Mouse (Mus musculus): ENCODE data around the gene Cul9. TPM values are rescaled to one million over a fixed set of nuclear protein-coding genes. Genes with fewer than 3 reads are reported as not detected.
"Not testable (repeated sequence)": the region's sequence is repeated elsewhere in the genome, so short reads cannot be mapped to it uniquely, and the experiment has no call there.

Gene Cul9
- polyA plus RNA-seq, 1 experiment, result 20.5 TPM

GRCm38 (mm10) chr17:46503847-46504638 lies 42.1 kb downstream of the Cul9 start:
- H3K36me3 ChIP-seq (ENCODE audit: control insufficient read depth, insufficient read depth, low read length), result no peaks in the 10 kb centered on the region; the same call in 1 of the 2 replicates
- H3K27me3 ChIP-seq (ENCODE audit: control insufficient read depth, insufficient read depth, low read length), result no peaks in the 10 kb centered on the region
- no peak for TF ChIP-seq POLR2A (IDR thresholded peaks at IDR 0.05; ENCODE audit: control insufficient read depth, low read depth, low read length)
- H3K4me3 ChIP-seq (ENCODE audit: control insufficient read depth, low read depth, low read length), result no peak overlapping the region
- H3K27ac ChIP-seq (ENCODE audit: control insufficient read depth, insufficient read depth, low read depth, low read length), result no peak overlapping the region
- H3K4me1 ChIP-seq (ENCODE audit: control insufficient read depth, insufficient read depth, low read length), result no peaks in the 10 kb centered on the region

GRCm38 (mm10) chr17:46502775-46503174 lies 43.4 kb downstream of the Cul9 start:
- no peaks in the 10 kb centered on the region; the same call in 1 of the 2 replicates for H3K36me3 ChIP-seq (ENCODE audit: control insufficient read depth, insufficient read depth, low read length)
- no peak overlapping the region for H3K27ac ChIP-seq (ENCODE audit: control insufficient read depth, insufficient read depth, low read depth, low read length)
- no peaks in the 10 kb centered on the region; the same call in 1 of the 2 replicates for H3K4me1 ChIP-seq (ENCODE audit: control insufficient read depth, insufficient read depth, low read length)
- H3K4me3 ChIP-seq (ENCODE audit: control insufficient read depth, low read depth, low read length), result no peak overlapping the region
- H3K27me3 ChIP-seq (ENCODE audit: control insufficient read depth, insufficient read depth, low read length), result no peaks in the 10 kb centered on the region
- no peak for TF ChIP-seq CTCF (IDR thresholded peaks at IDR 0.05; ENCODE audit: control insufficient read depth, insufficient read depth, insufficient replicate concordance, low read depth, low read length)
- TF ChIP-seq POLR2A (IDR thresholded peaks at IDR 0.05; ENCODE audit: control insufficient read depth, low read depth, low read length), result no peak

GRCm38 (mm10) chr17:46497956-46498355 lies 48.2 kb downstream of the Cul9 start:
- Histone ChIP-seq H3K36me3 (ENCODE audit: control insufficient read depth, insufficient read depth, low read length) (no peaks in the 10 kb centered on the region; the same call in 1 of the 2 replicates), H3K4me1 (ENCODE audit: control insufficient read depth, insufficient read depth, low read length) (peaks cover 7% of the 10 kb centered on the region), H3K27me3 (ENCODE audit: control insufficient read depth, insufficient read depth, low read length) (no peaks in the 10 kb centered on the region), H3K4me3 (ENCODE audit: control insufficient read depth, low read depth, low read length) (no peak overlapping the region), H3K27ac (ENCODE audit: control insufficient read depth, insufficient read depth, low read depth, low read length) (no peak overlapping the region)
- no peak for TF ChIP-seq POLR2A (IDR thresholded peaks at IDR 0.05; ENCODE audit: control insufficient read depth, low read depth, low read length)
- TF ChIP-seq CTCF (IDR thresholded peaks at IDR 0.05; ENCODE audit: control insufficient read depth, insufficient read depth, insufficient replicate concordance, low read depth, low read length), result no peak

DNA sequence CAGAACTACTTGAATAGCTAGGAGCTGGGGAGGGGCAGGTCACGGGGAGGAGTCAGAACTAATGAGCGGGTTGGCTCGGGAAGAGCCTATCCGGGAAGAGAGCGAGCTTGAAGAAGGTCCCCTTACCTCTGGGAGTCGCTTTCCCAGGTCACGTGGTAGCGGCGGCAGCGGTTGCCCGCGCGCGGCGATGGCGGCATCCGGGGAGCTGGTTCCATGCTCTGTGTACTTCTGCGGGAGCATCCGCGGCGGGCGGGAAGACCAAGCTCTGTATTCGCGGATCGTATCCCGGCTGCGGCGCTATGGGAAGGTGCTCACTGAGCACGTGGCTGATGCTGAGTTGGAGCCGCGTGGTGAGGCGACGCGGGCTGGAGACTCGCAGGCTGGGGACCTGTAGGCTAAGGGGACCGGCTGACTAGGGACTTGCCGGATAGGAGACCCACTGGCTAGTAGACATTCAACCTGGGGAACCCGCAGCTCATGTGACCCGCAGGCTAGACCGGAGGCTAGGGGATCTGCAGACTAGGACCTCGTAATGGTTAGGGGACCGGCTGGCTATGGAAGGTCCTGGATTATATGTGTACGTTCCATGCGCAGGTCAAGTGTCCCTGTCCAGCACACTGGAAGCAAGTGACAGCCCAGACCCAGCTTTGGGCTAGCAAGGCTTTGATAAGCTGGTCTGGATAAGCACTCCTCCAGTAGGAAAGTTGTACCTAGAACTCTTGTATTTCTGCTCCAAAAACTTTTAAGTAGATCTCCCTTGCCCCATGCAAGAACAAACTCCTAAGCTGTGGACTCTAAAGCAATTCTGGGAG lies 49.4 kb downstream of the Cul9 start, which contains the start of gene Dnph1:
Dnph1 (plus strand) TSS at position 89 of the 812 bp plus-strand sequence.
- Histone ChIP-seq H3K27ac (ENCODE audit: control insufficient read depth, insufficient read depth, low read depth, low read length) (peak within 1 kb of the TSS; percentile 89), H3K36me3 (ENCODE audit: control insufficient read depth, insufficient read depth, low read length) (no peaks in the 10 kb centered on the region; the same call in 1 of the 2 replicates), H3K4me1 (ENCODE audit: control insufficient read depth, insufficient read depth, low read length) (peaks cover 7% of the 10 kb centered on the region), H3K27me3 (ENCODE audit: control insufficient read depth, insufficient read depth, low read length) (no peaks in the 10 kb centered on the region), H3K4me3 (ENCODE audit: control insufficient read depth, low read depth, low read length) (peak within 1 kb of the TSS; percentile 95)
- TF ChIP-seq CTCF (IDR thresholded peaks at IDR 0.05; ENCODE audit: control insufficient read depth, insufficient read depth, insufficient replicate concordance, low read depth, low read length) (no peak), POLR2A (IDR thresholded peaks at IDR 0.05; ENCODE audit: control insufficient read depth, low read depth, low read length) (peak; percentile 47)

DNA sequence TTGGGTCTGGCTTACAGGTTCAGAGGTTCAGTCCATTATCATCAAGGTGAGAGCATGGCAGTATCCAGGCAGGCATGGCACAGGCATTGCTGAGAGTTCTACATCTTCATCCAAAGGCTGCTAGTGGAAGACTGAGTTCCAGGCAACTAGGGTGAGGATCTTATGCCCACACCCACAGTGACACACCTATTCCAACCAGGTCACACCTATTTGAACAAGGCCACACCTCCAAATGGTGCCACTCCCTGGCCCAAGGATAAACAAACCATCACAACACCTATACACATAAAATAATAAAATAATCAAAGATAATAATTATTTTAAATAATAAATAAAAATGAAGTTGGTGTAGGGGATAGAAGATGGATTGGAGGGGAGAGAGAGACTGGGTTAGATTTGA lies 50.1 kb downstream of the Cul9 start:
- not testable (repeated sequence) for H3K36me3 ChIP-seq (ENCODE audit: control insufficient read depth, insufficient read depth, low read length); H3K27me3 ChIP-seq (ENCODE audit: control insufficient read depth, insufficient read depth, low read length); H3K4me1 ChIP-seq (ENCODE audit: control insufficient read depth, insufficient read depth, low read length); H3K27ac ChIP-seq (ENCODE audit: control insufficient read depth, insufficient read depth, low read depth, low read length); H3K4me3 ChIP-seq (ENCODE audit: control insufficient read depth, low read depth, low read length)

DNA sequence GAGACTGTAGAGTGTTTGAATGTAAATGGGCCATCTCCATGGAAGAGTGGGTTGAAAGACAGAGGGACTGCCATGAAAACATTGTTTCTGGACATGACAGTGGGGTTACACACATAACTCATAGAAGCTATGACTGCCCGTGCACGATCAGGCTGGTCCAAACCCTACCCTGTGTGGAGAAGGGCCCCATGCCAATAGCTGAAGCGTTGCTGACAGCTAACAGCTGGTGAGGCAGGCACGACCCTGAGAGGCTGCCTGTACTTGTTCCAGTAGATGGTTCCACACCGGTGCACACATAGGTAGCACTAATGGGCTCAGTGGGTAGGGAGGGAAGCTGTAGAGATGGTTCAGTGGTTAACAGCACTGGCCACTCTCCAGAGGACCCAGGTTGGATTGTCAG lies 50.7 kb downstream of the Cul9 start:
- Histone ChIP-seq H3K36me3 (ENCODE audit: control insufficient read depth, insufficient read depth, low read length) (no peaks in the 10 kb centered on the region; the same call in 1 of the 2 replicates), H3K4me1 (ENCODE audit: control insufficient read depth, insufficient read depth, low read length) (peaks cover 7% of the 10 kb centered on the region), H3K4me3 (ENCODE audit: control insufficient read depth, low read depth, low read length) (no peak overlapping the region), H3K27me3 (ENCODE audit: control insufficient read depth, insufficient read depth, low read length) (no peaks in the 10 kb centered on the region), H3K27ac (ENCODE audit: control insufficient read depth, insufficient read depth, low read depth, low read length) (no peak overlapping the region)
- no peak for TF ChIP-seq POLR2A (IDR thresholded peaks at IDR 0.05; ENCODE audit: control insufficient read depth, low read depth, low read length)
- no peak for TF ChIP-seq CTCF (IDR thresholded peaks at IDR 0.05; ENCODE audit: control insufficient read depth, insufficient read depth, insufficient replicate concordance, low read depth, low read length)

DNA sequence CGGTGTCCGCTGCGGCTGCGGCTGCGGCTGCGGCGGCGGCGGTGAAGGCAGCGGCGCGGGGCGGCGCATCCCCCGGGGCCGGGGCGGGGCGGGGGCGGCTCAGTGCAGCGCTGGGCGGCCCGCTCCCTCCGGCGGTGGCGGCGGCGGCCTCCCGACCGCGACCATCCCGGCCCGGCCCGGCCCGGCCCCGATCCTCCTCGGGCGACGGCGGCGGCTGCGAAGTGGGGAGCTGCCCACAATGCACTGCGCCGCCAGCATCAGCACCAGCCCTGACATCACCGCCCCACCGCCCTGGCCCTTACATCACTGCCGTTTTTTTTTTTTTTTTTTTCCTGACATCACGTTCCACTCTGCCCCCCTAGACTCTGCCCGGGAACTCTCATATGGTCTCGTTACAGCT lies 58.8 kb downstream of the Cul9 start, which contains the start of gene Ttbk1:
Ttbk1 (minus strand) TSS at position 245 of the 400 bp plus-strand sequence.
- H3K4me1 ChIP-seq (ENCODE audit: control insufficient read depth, insufficient read depth, low read length), result peaks cover 19% of the 10 kb centered on the region
- no peaks in the 10 kb centered on the region for H3K27me3 ChIP-seq (ENCODE audit: control insufficient read depth, insufficient read depth, low read length)
- H3K27ac ChIP-seq (ENCODE audit: control insufficient read depth, insufficient read depth, low read depth, low read length), result peak within 1 kb of the TSS; percentile 47
- TF ChIP-seq CTCF (IDR thresholded peaks at IDR 0.05; ENCODE audit: control insufficient read depth, insufficient read depth, insufficient replicate concordance, low read depth, low read length), result no peak
- TF ChIP-seq POLR2A (IDR thresholded peaks at IDR 0.05; ENCODE audit: control insufficient read depth, low read depth, low read length), result no peak
- H3K4me3 ChIP-seq (ENCODE audit: control insufficient read depth, low read depth, low read length), result peak within 1 kb of the TSS; percentile 86
- H3K36me3 ChIP-seq (ENCODE audit: control insufficient read depth, insufficient read depth, low read length), result no peaks in the 10 kb centered on the region

All from testis, adult 2 months (tissue).